Mouse (Mus musculus): ENCODE data around the gene Zfp385b.

GRCm38 (mm10) chr2:77552675-77553074, 266.8 kb downstream of the Zfp385b start:
- TF ChIP-seq E2F4 (IDR thresholded peaks at IDR 0.05; ENCODE audit: insufficient replicate concordance, low read depth, low read length) (no peak), BHLHE40 (IDR thresholded peaks at IDR 0.05; ENCODE audit: low read depth, low read length) (no peak), MAX (IDR thresholded peaks at IDR 0.05; ENCODE audit: low read length) (no peak), CTCF (conservative IDR thresholded peaks at IDR 0.05 in 1 of 2, IDR thresholded peaks at IDR 0.05 in 1 of 2; ENCODE audit: low read depth in 2 of 2, low read length in 2 of 2) (no peak), USF1 (IDR thresholded peaks at IDR 0.05; ENCODE audit: low read depth, low read length) (no peak), ETS1 (conservative IDR thresholded peaks at IDR 0.05; ENCODE audit: low read depth, low read length) (no peak), ZMIZ1 (IDR thresholded peaks at IDR 0.05; ENCODE audit: low read depth, low read length) (no peak), JUND (conservative IDR thresholded peaks at IDR 0.05; ENCODE audit: low read depth, low read length) (no peak), EP300 (IDR thresholded peaks at IDR 0.05; ENCODE audit: low read length) (no peak), CHD2 (IDR thresholded peaks at IDR 0.05; ENCODE audit: low read length) (no peak)

All from CH12.LX (cell line).